ENCODE assay signal across 9 mouse cellular contexts in genomic region chr16:35817255-35818089, GRCm38 (mm10). TPM values are rescaled to one million over a fixed set of nuclear protein-coding genes. Genes with fewer than 3 reads are reported as not detected.
DNase-seq lines count a peak whose midpoint lies in the region; ATAC-seq and TF ChIP-seq lines count a peak whose summit lies in the region.
"Had no signal": no experiment of that assay in that cellular context is flagged by ENCODE, and none has a peak within 500 bp of the region (broad histone marks: within the 10 kb centered on the region; RNA-seq: fewer than 3 reads in every experiment).

No protein-coding gene starts in this region.

- H3K27me3 ChIP-seq in MEL (ENCODE audit: control insufficient read depth in 1 of 2, insufficient read depth in 2 of 2, low read length in 2 of 2): no peaks in the 10 kb centered on the region
- no peaks in the 10 kb centered on the region for H3K27me3 ChIP-seq in hindbrain, embryonic 12.5 days
- H3K27me3 ChIP-seq in lung, postnatal 0 days (replicated peaks; ENCODE audit: insufficient read depth, low read length): no peaks in the 10 kb centered on the region

- TF ChIP-seq EP300 in MEL (IDR thresholded peaks at IDR 0.05; ENCODE audit: low read depth in 1 of 2, low read length in 2 of 2): no peak
- no peak for TF ChIP-seq EP300 in lung, postnatal 0 days (IDR thresholded peaks at IDR 0.05)

- no peaks in the 10 kb centered on the region for H3K9me3 ChIP-seq in MEL (replicated peaks; ENCODE audit: insufficient read depth, low read length)
- no peaks in the 10 kb centered on the region for H3K9me3 ChIP-seq in hindbrain, embryonic 12.5 days (replicated peaks)
- H3K9me3 ChIP-seq in lung, postnatal 0 days (ENCODE audit: low read length): no peaks in the 10 kb centered on the region

- WGBS in hindbrain, embryonic 12.5 days: 38% methylated on average over 13 of the region's 13 CpGs
- 32% methylated on average over 13 of the region's 13 CpGs for WGBS in lung, postnatal 0 days

- peak; percentile 84 for TF ChIP-seq RAD21 in MEL (IDR thresholded peaks at IDR 0.05; ENCODE audit: low read depth, low read length)

- peak; percentile 82 for ATAC-seq in hindbrain, embryonic 12.5 days (ENCODE audit: low FRiP score)
- ATAC-seq in lung, postnatal 0 days: peak; percentile 73

- TF ChIP-seq POLR2A in MEL (IDR thresholded peaks at IDR 0.05; ENCODE audit: control insufficient read depth in 1 of 2, insufficient read depth in 1 of 2, low read depth in 1 of 2, low read length in 2 of 2, poor library complexity in 1 of 2): no peak

- no peak overlapping the region for H3K9ac ChIP-seq in MEL (ENCODE audit: control insufficient read depth, low read depth, low read length, poor library complexity, severe bottlenecking)
- H3K9ac ChIP-seq in hindbrain, embryonic 12.5 days: no peak overlapping the region
- H3K9ac ChIP-seq in lung, postnatal 0 days (replicated peaks; ENCODE audit: low read depth): no peak overlapping the region

- H3K4me1 ChIP-seq in MEL (ENCODE audit: control insufficient read depth in 1 of 2, insufficient read depth in 2 of 2, low read length in 2 of 2): no peaks in the 10 kb centered on the region
- no peaks in the 10 kb centered on the region for H3K4me1 ChIP-seq in hindbrain, embryonic 12.5 days
- no peaks in the 10 kb centered on the region for H3K4me1 ChIP-seq in lung, postnatal 0 days (ENCODE audit: insufficient read depth, low read depth, low read length)

- H3K36me3 ChIP-seq in MEL (ENCODE audit: control insufficient read depth in 1 of 2, insufficient read depth in 2 of 2, low read length in 2 of 2): no peaks in the 10 kb centered on the region
- H3K36me3 ChIP-seq in hindbrain, embryonic 12.5 days: peaks cover 24% of the 10 kb centered on the region
- 0 out of 2 replicates have a peak, but pooled peaks cover 8% of the 10 kb centered on the region for H3K36me3 ChIP-seq in lung, postnatal 0 days (ENCODE audit: insufficient read depth, low read length)

- peak; percentile 89 to 97 (median 97) for TF ChIP-seq CTCF in MEL (IDR thresholded peaks at IDR 0.05 in 2 of 3, conservative IDR thresholded peaks at IDR 0.05 in 1 of 3; ENCODE audit: control insufficient read depth in 1 of 3, insufficient read depth in 1 of 3, low read depth in 2 of 3, low read length in 3 of 3, poor library complexity in 1 of 3, severe bottlenecking in 1 of 3)
- peak; percentile 100 for TF ChIP-seq CTCF in lung, postnatal 0 days (IDR thresholded peaks at IDR 0.05)

- no peaks in the 10 kb centered on the region for H3K79me2 ChIP-seq in MEL (ENCODE audit: control insufficient read depth, insufficient read depth, low read length, poor library complexity)

- H3K4me3 ChIP-seq in MEL (ENCODE audit: control insufficient read depth in 1 of 2, insufficient read depth in 1 of 2, low read depth in 2 of 2, low read length in 2 of 2): no peak overlapping the region
- H3K4me3 ChIP-seq in hindbrain, embryonic 12.5 days: no peak overlapping the region
- no peak overlapping the region for H3K4me3 ChIP-seq in lung, postnatal 0 days (ENCODE audit: low read depth, low read length)
- H3K4me3 ChIP-seq: myocyte had no signal

- no peak overlapping the region for H3K27ac ChIP-seq in MEL (ENCODE audit: control insufficient read depth, low read depth, low read length)
- H3K27ac ChIP-seq in hindbrain, embryonic 12.5 days: no peak overlapping the region
- no peak overlapping the region for H3K27ac ChIP-seq in lung, postnatal 0 days (ENCODE audit: low read length)

- DNase-seq in MEL (ENCODE audit: low read depth, low spot score): peak; percentile 74
- DNase-seq in cerebellum, adult 18-20 months: peak; percentile 87 to 90
- peak; percentile 79 for DNase-seq in forelimb bud, embryonic 11.5 days (ENCODE audit: low read depth, low spot score)
- DNase-seq in layer of hippocampus, postnatal 10 days (ENCODE audit: low spot score in 2 of 2): peak; percentile 88 to 92
- DNase-seq in lung, postnatal 0 days (ENCODE audit: low spot score): peak; percentile 86
- DNase-seq in retina, adult 2 months (ENCODE audit: low read depth, low spot score): peak; percentile 49
- peak; percentile 90 for DNase-seq in thymus, postnatal 25 days

- H3K4me2 ChIP-seq in hindbrain, embryonic 12.5 days (replicated peaks): no peak overlapping the region
- H3K4me2 ChIP-seq in lung, postnatal 0 days (replicated peaks; ENCODE audit: low read depth, low read length): no peak overlapping the region

TF ChIP-seq in MEL, 35 proteins besides CTCF, POLR2A, EP300 and RAD21:
- TF ChIP-seq MAX (IDR thresholded peaks at IDR 0.05; ENCODE audit: low read length) (peak; percentile 16; the same call in 1 of the 2 replicates), UBTF (IDR thresholded peaks at IDR 0.05; ENCODE audit: borderline replicate concordance, insufficient read depth, low read depth, low read length) (no peak), USF2 (IDR thresholded peaks at IDR 0.05; ENCODE audit: borderline replicate concordance in 1 of 2, insufficient read depth in 1 of 2, low read depth in 1 of 2, low read length in 2 of 2) (no peak), CHD1 (IDR thresholded peaks at IDR 0.05; ENCODE audit: low read depth, low read length) (no peak), SMC3 (IDR thresholded peaks at IDR 0.05; ENCODE audit: low read depth, low read length) (peak; percentile 98), ZMIZ1 (IDR thresholded peaks at IDR 0.05; ENCODE audit: low read depth, low read length) (no peak), ZC3H11A (IDR thresholded peaks at IDR 0.05; ENCODE audit: low read depth, low read length) (peak; percentile 87), POLR2AphosphoS2 (IDR thresholded peaks at IDR 0.05; ENCODE audit: low read length) (no peak), KAT2A (conservative IDR thresholded peaks at IDR 0.05; ENCODE audit: low read depth, low read length) (no peak), MYC (IDR thresholded peaks at IDR 0.05; ENCODE audit: low read depth, low read length) (no peak)

RNA-seq across cellular contexts. Expression of gene Hspbap1, which starts 47.3 kb away (rescaled TPM):
- total RNA-seq in MEL (2012; rRNA removed): 7.2 and 9.6 TPM in 2 replicates
- polyA plus RNA-seq in MEL (2012; ENCODE audit: insufficient read depth in 1 of 2, insufficient read length in 2 of 2, low read depth in 1 of 2, low replicate concordance in 2 of 2, missing spikeins in 1 of 2): 1 to 10 TPM in 1 of 2 experiments, not detected in 1; 9.6 TPM
- 21.4 and 21.5 TPM in 2 replicates for polyA plus RNA-seq in hindbrain, embryonic 12.5 days (2016; fragmentation: Nextera tagmentation; extraction: Ambion mirVana)
- 1 to 10 TPM; 6.8 TPM for total RNA-seq in layer of hippocampus, postnatal 10 days (2021)
- 9.3 and 9.9 TPM in 2 replicates for polyA plus RNA-seq in lung, postnatal 0 days (2015; fragmentation: Nextera tagmentation; extraction: Ambion mirVana)

RNA-seq across cellular contexts. Expression of gene Dirc2, which starts 48.3 kb away (rescaled TPM):
- 1.6 and 2.1 TPM in 2 replicates for total RNA-seq in MEL (2012; rRNA removed)
- 1 to 10 TPM in 1 of 2 experiments, not detected in 1; 4.1 TPM for polyA plus RNA-seq in MEL (2012; ENCODE audit: insufficient read depth in 1 of 2, insufficient read length in 2 of 2, low read depth in 1 of 2, low replicate concordance in 2 of 2, missing spikeins in 1 of 2)
- polyA plus RNA-seq in hindbrain, embryonic 12.5 days (2016; fragmentation: Nextera tagmentation; extraction: Ambion mirVana): 32.4 and 32.9 TPM in 2 replicates
- 10 to 100 TPM; 89.2 to 93.1 TPM for total RNA-seq in layer of hippocampus, postnatal 10 days (2021)
- 18.0 and 18.6 TPM in 2 replicates for polyA plus RNA-seq in lung, postnatal 0 days (2015; fragmentation: Nextera tagmentation; extraction: Ambion mirVana)

RNA-seq across cellular contexts. Expression of gene Parp14, which starts 53.9 kb away (rescaled TPM):
- total RNA-seq in MEL (2012; rRNA removed): 0.98 and 1.2 TPM in 2 replicates
- polyA plus RNA-seq in MEL (2012; ENCODE audit: insufficient read depth in 1 of 2, insufficient read length in 2 of 2, low read depth in 1 of 2, low replicate concordance in 2 of 2, missing spikeins in 1 of 2): 1 to 10 TPM in 1 of 2 experiments, not detected in 1; 1.5 TPM
- polyA plus RNA-seq in hindbrain, embryonic 12.5 days (2016; fragmentation: Nextera tagmentation; extraction: Ambion mirVana): 0.43 and 0.47 TPM in 2 replicates
- 1 to 10 TPM in 1 of 2 experiments, under 1 TPM in 1; 0.87 to 1.4 TPM for total RNA-seq in layer of hippocampus, postnatal 10 days (2021)
- 2.9 and 3.8 TPM in 2 replicates for polyA plus RNA-seq in lung, postnatal 0 days (2015; fragmentation: Nextera tagmentation; extraction: Ambion mirVana)
